Mouse (Mus musculus): ENCODE results near the gene Nr2f2. TPM values are rescaled to one million over a fixed set of nuclear protein-coding genes. Genes with fewer than 3 reads are reported as not detected.
A peak's percentile ranks its signal among the peaks of the same experiment; 100 is the strongest.

Nr2f2 gene
- polyA plus RNA-seq, 1 experiment from 2014 or later = 24.6 TPM

GRCm38 (mm10) chr7:70336571-70337240 is 29.8 kb downstream of the Nr2f2 start:
- H3K4me2 ChIP-seq (ENCODE audit: low read depth, low read length) = no peak overlapping the region
- peaks cover 52% of the 10 kb centered on the region for H3K27me3 ChIP-seq (replicated peaks; ENCODE audit: control insufficient read depth, insufficient read depth, low read length)
- H3K9me3 ChIP-seq (ENCODE audit: control insufficient read depth, low read length) = no peaks in the 10 kb centered on the region
- H3K27ac ChIP-seq (ENCODE audit: low read length) = no peak overlapping the region
- H3K4me1 ChIP-seq (ENCODE audit: control insufficient read depth, insufficient read depth, low read length) = peaks cover 16% of the 10 kb centered on the region
- WGBS = 53% methylated on average over 13 of the region's 13 CpGs
- H3K36me3 ChIP-seq (ENCODE audit: control insufficient read depth, insufficient read depth, low read length) = no peaks in the 10 kb centered on the region
- H3K9ac ChIP-seq (ENCODE audit: low read depth, low read length) = no peak overlapping the region
- no peak for ATAC-seq
- no peak overlapping the region for H3K4me3 ChIP-seq (ENCODE audit: low read length)

- 66% methylated on average over 3 of the region's 3 CpGs for WGBS
- H3K4me2 ChIP-seq (ENCODE audit: low read depth, low read length) = no peak overlapping the region
These were observed 30.4 kb downstream of the Nr2f2 start for GRCm38 (mm10) chr7:70336126-70336525.

GRCm38 (mm10) chr7:70335411-70335810 is 31.1 kb downstream of the Nr2f2 start:
- H3K27ac ChIP-seq (ENCODE audit: low read length) = no peak overlapping the region
- no peak overlapping the region for H3K4me3 ChIP-seq (ENCODE audit: low read length)
- 28% methylated on average over 7 of the region's 7 CpGs for WGBS
- ATAC-seq = no peak
- H3K9me3 ChIP-seq (ENCODE audit: control insufficient read depth, low read length) = no peaks in the 10 kb centered on the region
- no peaks in the 10 kb centered on the region for H3K36me3 ChIP-seq (ENCODE audit: control insufficient read depth, insufficient read depth, low read length)
- H3K4me1 ChIP-seq (ENCODE audit: control insufficient read depth, insufficient read depth, low read length) = peaks cover 22% of the 10 kb centered on the region
- peaks cover 64% of the 10 kb centered on the region for H3K27me3 ChIP-seq (replicated peaks; ENCODE audit: control insufficient read depth, insufficient read depth, low read length)
- no peak overlapping the region for H3K4me2 ChIP-seq (ENCODE audit: low read depth, low read length)
- no peak overlapping the region for H3K9ac ChIP-seq (ENCODE audit: low read depth, low read length)

More at GRCm38 (mm10) chr7:70336126-70336525, 30.4 kb downstream of the Nr2f2 start:
- peaks cover 19% of the 10 kb centered on the region for H3K4me1 ChIP-seq (ENCODE audit: control insufficient read depth, insufficient read depth, low read length)
- no peak overlapping the region for H3K9ac ChIP-seq (ENCODE audit: low read depth, low read length)
- H3K27me3 ChIP-seq (replicated peaks; ENCODE audit: control insufficient read depth, insufficient read depth, low read length) = peaks cover 58% of the 10 kb centered on the region
- no peak overlapping the region for H3K4me3 ChIP-seq (ENCODE audit: low read length)
- no peaks in the 10 kb centered on the region for H3K9me3 ChIP-seq (ENCODE audit: control insufficient read depth, low read length)
- no peak overlapping the region for H3K27ac ChIP-seq (ENCODE audit: low read length)
- H3K36me3 ChIP-seq (ENCODE audit: control insufficient read depth, insufficient read depth, low read length) = no peaks in the 10 kb centered on the region
- no peak for ATAC-seq

GRCm38 (mm10) chr7:70334836-70335235 is 31.7 kb downstream of the Nr2f2 start:
- WGBS = 2% methylated on average over 17 of the region's 17 CpGs
- no peak overlapping the region for H3K9ac ChIP-seq (ENCODE audit: low read depth, low read length)
- no peaks in the 10 kb centered on the region for H3K36me3 ChIP-seq (ENCODE audit: control insufficient read depth, insufficient read depth, low read length)
- peaks cover 66% of the 10 kb centered on the region for H3K27me3 ChIP-seq (replicated peaks; ENCODE audit: control insufficient read depth, insufficient read depth, low read length)
- ATAC-seq = peak; percentile 78
- H3K4me2 ChIP-seq (ENCODE audit: low read depth, low read length) = peak overlapping the region; percentile 47
- no peak overlapping the region for H3K27ac ChIP-seq (ENCODE audit: low read length)
- H3K4me1 ChIP-seq (ENCODE audit: control insufficient read depth, insufficient read depth, low read length) = peaks cover 22% of the 10 kb centered on the region
- peak overlapping the region; percentile 29 for H3K4me3 ChIP-seq (ENCODE audit: low read length)
- H3K9me3 ChIP-seq (ENCODE audit: control insufficient read depth, low read length) = no peaks in the 10 kb centered on the region

GRCm38 (mm10) chr7:70333851-70334250 is 32.7 kb downstream of the Nr2f2 start:
- no peak overlapping the region for H3K9ac ChIP-seq (ENCODE audit: low read depth, low read length)
- H3K9me3 ChIP-seq (ENCODE audit: control insufficient read depth, low read length) = no peaks in the 10 kb centered on the region
- WGBS = 28% methylated on average over 11 of the region's 11 CpGs
- H3K4me2 ChIP-seq (ENCODE audit: low read depth, low read length) = no peak overlapping the region
- peaks cover 22% of the 10 kb centered on the region for H3K4me1 ChIP-seq (ENCODE audit: control insufficient read depth, insufficient read depth, low read length)
- no peak overlapping the region for H3K27ac ChIP-seq (ENCODE audit: low read length)
- ATAC-seq = no peak
- no peak overlapping the region for H3K4me3 ChIP-seq (ENCODE audit: low read length)
- peaks cover 75% of the 10 kb centered on the region for H3K27me3 ChIP-seq (replicated peaks; ENCODE audit: control insufficient read depth, insufficient read depth, low read length)
- no peaks in the 10 kb centered on the region for H3K36me3 ChIP-seq (ENCODE audit: control insufficient read depth, insufficient read depth, low read length)

- Histone ChIP-seq H3K27ac (ENCODE audit: low read length) (no peak overlapping the region), H3K4me2 (ENCODE audit: low read depth, low read length) (no peak overlapping the region), H3K9ac (ENCODE audit: low read depth, low read length) (no peak overlapping the region), H3K4me1 (ENCODE audit: control insufficient read depth, insufficient read depth, low read length) (peaks cover 22% of the 10 kb centered on the region), H3K9me3 (ENCODE audit: control insufficient read depth, low read length) (no peaks in the 10 kb centered on the region), H3K4me3 (ENCODE audit: low read length) (no peak overlapping the region), H3K36me3 (ENCODE audit: control insufficient read depth, insufficient read depth, low read length) (no peaks in the 10 kb centered on the region), H3K27me3 (replicated peaks; ENCODE audit: control insufficient read depth, insufficient read depth, low read length) (peaks cover 74% of the 10 kb centered on the region)
- no peak for ATAC-seq
- WGBS = 38% methylated on average over 14 of the region's 14 CpGs
These were observed 33.4 kb downstream of the Nr2f2 start for GRCm38 (mm10) chr7:70332926-70333664.

GRCm38 (mm10) chr7:70332064-70332850 is 34.3 kb downstream of the Nr2f2 start:
- ATAC-seq = 0 out of 2 replicates have a peak, but pooled peaks have one; percentile 6
- Histone ChIP-seq H3K4me1 (ENCODE audit: control insufficient read depth, insufficient read depth, low read length) (peaks cover 19% of the 10 kb centered on the region), H3K27ac (ENCODE audit: low read length) (no peak overlapping the region), H3K36me3 (ENCODE audit: control insufficient read depth, insufficient read depth, low read length) (no peaks in the 10 kb centered on the region), H3K9ac (ENCODE audit: low read depth, low read length) (0 out of 2 replicates have a peak overlapping the region, but pooled peaks have one; percentile 37), H3K4me3 (ENCODE audit: low read length) (peak overlapping the region; percentile 45), H3K27me3 (replicated peaks; ENCODE audit: control insufficient read depth, insufficient read depth, low read length) (peaks cover 74% of the 10 kb centered on the region), H3K4me2 (ENCODE audit: low read depth, low read length) (peak overlapping the region; percentile 88), H3K9me3 (ENCODE audit: control insufficient read depth, low read length) (no peaks in the 10 kb centered on the region)
- 9% methylated on average over 26 of the region's 26 CpGs for WGBS

GRCm38 (mm10) chr7:70331243-70332063 is 35.1 kb downstream of the Nr2f2 start:
- Histone ChIP-seq H3K4me1 (ENCODE audit: control insufficient read depth, insufficient read depth, low read length) (peaks cover 19% of the 10 kb centered on the region), H3K9ac (ENCODE audit: low read depth, low read length) (peak overlapping the region; percentile 56), H3K9me3 (ENCODE audit: control insufficient read depth, low read length) (no peaks in the 10 kb centered on the region), H3K4me3 (ENCODE audit: low read length) (peak overlapping the region; percentile 45), H3K4me2 (ENCODE audit: low read depth, low read length) (peak overlapping the region; percentile 88), H3K27me3 (replicated peaks; ENCODE audit: control insufficient read depth, insufficient read depth, low read length) (peaks cover 79% of the 10 kb centered on the region), H3K27ac (ENCODE audit: low read length) (no peak overlapping the region), H3K36me3 (ENCODE audit: control insufficient read depth, insufficient read depth, low read length) (no peaks in the 10 kb centered on the region)
- under 1% methylated on average over 48 of the region's 48 CpGs for WGBS
- ATAC-seq = peak; percentile 57

Measured in intestine, embryonic 16.5 days (tissue).